ENCODE assay signal across 9 mouse cellular contexts in the genomic region with DNA sequence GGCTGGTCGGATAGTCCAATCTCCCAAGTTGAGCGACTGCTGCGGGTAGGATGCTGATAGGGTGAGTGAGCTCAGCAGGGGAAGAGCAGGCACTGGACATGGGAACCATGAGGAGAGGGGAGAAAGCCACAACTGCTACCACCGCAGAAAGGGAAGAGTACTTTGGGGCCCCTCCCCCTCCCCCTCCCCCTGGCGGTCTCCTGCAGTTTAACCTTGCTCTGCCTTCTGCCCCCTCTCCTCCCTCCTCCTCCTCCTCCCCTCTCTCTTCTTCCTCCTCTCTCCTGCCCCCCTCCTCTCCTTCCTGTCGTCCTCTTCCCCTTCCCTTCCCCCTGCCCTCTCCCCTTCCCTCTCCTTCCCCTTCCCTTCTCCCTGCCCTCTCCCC.
DNase-seq lines count a peak whose midpoint lies in the region; ATAC-seq and TF ChIP-seq lines count a peak whose summit lies in the region.
"Had no signal": no experiment of that assay in that cellular context is flagged by ENCODE, and none has a peak within 500 bp of the region (broad histone marks: within the 10 kb centered on the region; RNA-seq: fewer than 3 reads in every experiment).

No protein-coding gene starts in this region.

- peak overlapping the region; percentile 63 for H3K4me2 ChIP-seq in liver, embryonic 12.5 days

- 0 out of 2 replicates have a peak, but pooled peaks have one; percentile 16 for ATAC-seq in liver, embryonic 12.5 days

- H3K4me1 ChIP-seq in heart, embryonic 10.5 days, result peaks cover 99% of the 10 kb centered on the region
- peaks cover 91% of the 10 kb centered on the region for H3K4me1 ChIP-seq in thymus, adult 2 months (replicated peaks; ENCODE audit: control insufficient read depth, insufficient read depth, low read length)
- peaks cover 100% of the 10 kb centered on the region for H3K4me1 ChIP-seq in liver, embryonic 12.5 days

- no peak for TF ChIP-seq POLR2A in thymus, adult 2 months (IDR thresholded peaks at IDR 0.05; ENCODE audit: control insufficient read depth, extremely low read depth, insufficient read depth, low read length, poor library complexity)

- H3K27me3 ChIP-seq in heart, embryonic 10.5 days (ENCODE audit: insufficient read depth, poor library complexity, severe bottlenecking), result no peaks in the 10 kb centered on the region
- H3K27me3 ChIP-seq in thymus, adult 2 months (ENCODE audit: control insufficient read depth, insufficient read depth, low read length), result no peaks in the 10 kb centered on the region
- no peaks in the 10 kb centered on the region for H3K27me3 ChIP-seq in liver, embryonic 12.5 days (replicated peaks)

- peak overlapping the region; percentile 37 for H3K4me3 ChIP-seq in heart, embryonic 10.5 days
- no peak overlapping the region for H3K4me3 ChIP-seq in thymus, adult 2 months (ENCODE audit: control insufficient read depth, insufficient read depth, low read length)
- H3K4me3 ChIP-seq in liver, embryonic 12.5 days, result no peak overlapping the region

- 10% methylated on average over 6 of the region's 6 CpGs for WGBS in heart, embryonic 10.5 days
- WGBS in thymus, adult 2 months, result 12% methylated on average over 6 of the region's 6 CpGs
- WGBS in liver, embryonic 12.5 days (ENCODE audit: insufficient replicate concordance), result 10% methylated on average over 6 of the region's 6 CpGs

- H3K9me3 ChIP-seq in heart, embryonic 10.5 days, result no peaks in the 10 kb centered on the region
- H3K9me3 ChIP-seq in liver, embryonic 12.5 days (replicated peaks), result no peaks in the 10 kb centered on the region

- no peaks in the 10 kb centered on the region; the same call in 1 of the 2 replicates for H3K36me3 ChIP-seq in heart, embryonic 10.5 days
- H3K36me3 ChIP-seq in thymus, adult 2 months (ENCODE audit: control insufficient read depth, insufficient read depth, low read length), result no peaks in the 10 kb centered on the region
- H3K36me3 ChIP-seq in liver, embryonic 12.5 days, result peaks cover 64% of the 10 kb centered on the region

- no peak for DNase-seq in heart, embryonic 10.5 days (ENCODE audit: low spot score)
- no peak for DNase-seq in heart, adult 8-10 months (ENCODE audit: low spot score)
- DNase-seq in thymus, postnatal 4 days, result peak; percentile 56
- DNase-seq in thymus, adult 2 months, result no peak
- DNase-seq in cerebellum, adult 8-10 months, result no peak
- no peak for DNase-seq in cerebellum, postnatal 25 days
- DNase-seq in embryo, embryonic 9.5 days (ENCODE audit: extremely low spot score), result no peak
- DNase-seq: layer of hippocampus, postnatal 36 days had no signal

- peak overlapping the region; percentile 83 for H3K27ac ChIP-seq in heart, embryonic 10.5 days
- H3K27ac ChIP-seq in thymus, adult 2 months (ENCODE audit: control insufficient read depth, insufficient read depth, low read length), result no peak overlapping the region
- peak overlapping the region; percentile 69 for H3K27ac ChIP-seq in liver, embryonic 12.5 days

- TF ChIP-seq CTCF in thymus, adult 2 months (IDR thresholded peaks at IDR 0.05; ENCODE audit: borderline replicate concordance, control insufficient read depth, extremely low read depth, insufficient read depth, low read length, poor library complexity), result no peak

- 0 out of 2 replicates have a peak overlapping the region, but pooled peaks have one; percentile 25 for H3K9ac ChIP-seq in liver, embryonic 12.5 days
